Comparison of ENCODE assay signal across 9 mouse cellular contexts in genomic region chr17:28026111-28026872, GRCm38 (mm10). TPM values are rescaled to one million over a fixed set of nuclear protein-coding genes. Genes with fewer than 3 reads are reported as not detected.
A peak's percentile ranks its signal among the peaks of the same experiment; 100 is the strongest.
DNase-seq lines count a peak whose midpoint lies in the region; ATAC-seq lines count a peak whose summit lies in the region.
"Had no signal": no experiment of that assay in that cellular context is flagged by ENCODE, and none has a peak within 500 bp of the region (broad histone marks: within the 10 kb centered on the region; RNA-seq: fewer than 3 reads in every experiment).

No protein-coding gene starts in this region.

- no peak overlapping the region for H3K4me2 ChIP-seq in hindbrain, embryonic 12.5 days (replicated peaks)
- H3K4me2 ChIP-seq in limb, embryonic 15.5 days: no peak overlapping the region

- no peak overlapping the region for H3K9ac ChIP-seq in hindbrain, embryonic 12.5 days
- H3K9ac ChIP-seq in limb, embryonic 15.5 days: no peak overlapping the region

- 70% methylated on average over 14 of the region's 14 CpGs for WGBS in hindbrain, embryonic 12.5 days
- 65% methylated on average over 14 of the region's 14 CpGs for WGBS in limb, embryonic 15.5 days

- intact Hi-C loops in left cerebral cortex, postnatal 36 days (cut with DNase I): no loop called here

- DNase-seq in lung, adult 18-20 months: peak; percentile 80 to 85
- DNase-seq in lung, postnatal 25 days (ENCODE audit: low spot score): no peak
- DNase-seq in ovary, postnatal 14 days (ENCODE audit: low spot score): peak; percentile 58
- DNase-seq in frontal cortex, postnatal 14 days (ENCODE audit: low spot score in 2 of 2): no peak
- DNase-seq in gastrocnemius, postnatal 4 days (ENCODE audit: low spot score in 2 of 2): no peak
- DNase-seq in left cerebral cortex, postnatal 36 days (ENCODE audit: low spot score in 2 of 2): no peak

- ATAC-seq in hindbrain, embryonic 12.5 days (ENCODE audit: low FRiP score): no peak
- 0 out of 2 replicates have a peak, but pooled peaks have one; percentile 11 for ATAC-seq in limb, embryonic 15.5 days (ENCODE audit: insufficient number of reproducible peaks, low FRiP score, low TSS enrichment, low read depth)

- peaks cover 49% of the 10 kb centered on the region for H3K4me1 ChIP-seq in hindbrain, embryonic 12.5 days
- peaks cover 79% of the 10 kb centered on the region for H3K4me1 ChIP-seq in limb, embryonic 15.5 days

- no peak overlapping the region for H3K4me3 ChIP-seq in hindbrain, embryonic 12.5 days
- no peak overlapping the region for H3K4me3 ChIP-seq in limb, embryonic 15.5 days

- 0 out of 2 replicates have a peak, but pooled peaks cover 3% of the 10 kb centered on the region for H3K36me3 ChIP-seq in hindbrain, embryonic 12.5 days
- H3K36me3 ChIP-seq in limb, embryonic 15.5 days: 0 out of 2 replicates have a peak, but pooled peaks cover 3% of the 10 kb centered on the region

- H3K27ac ChIP-seq in hindbrain, embryonic 12.5 days: peak overlapping the region; percentile 70
- peak overlapping the region; percentile 84 for H3K27ac ChIP-seq in limb, embryonic 15.5 days

- H3K27me3 ChIP-seq in hindbrain, embryonic 12.5 days: no peaks in the 10 kb centered on the region
- no peaks in the 10 kb centered on the region for H3K27me3 ChIP-seq in limb, embryonic 15.5 days

- H3K9me3 ChIP-seq in hindbrain, embryonic 12.5 days (replicated peaks): no peaks in the 10 kb centered on the region
- H3K9me3 ChIP-seq in limb, embryonic 15.5 days: no peaks in the 10 kb centered on the region
- H3K9me3 ChIP-seq: G1E had no signal

RNA-seq across cellular contexts. Expression of gene Tcp11, which starts 54.1 kb away (rescaled TPM):
- 1.9 and 2.6 TPM in 2 replicates for polyA plus RNA-seq in hindbrain, embryonic 12.5 days (2016; fragmentation: Nextera tagmentation; extraction: Ambion mirVana)
- 1.5 TPM in 2 replicates for polyA plus RNA-seq in limb, embryonic 15.5 days (2015; fragmentation: Nextera tagmentation; extraction: Ambion mirVana)
- under 1 TPM; 0.70 to 0.93 TPM for total RNA-seq in gastrocnemius, postnatal 4 days (2021)
- total RNA-seq in left cerebral cortex, postnatal 36 days (2021): under 1 TPM; 0.54 to 0.59 TPM
- total RNA-seq: G1E had no signal
- polyA plus RNA-seq: G1E had no signal

Comparison
In these comparisons a context has a peak if more than half of its experiments do, and no peak if none do; other contexts are left out.
1. DNase-seq: peak in lung, adult 18-20 months (2 of 2) and ovary, postnatal 14 days (single experiment); none in lung, postnatal 25 days (single experiment), frontal cortex, postnatal 14 days (0 of 2), gastrocnemius, postnatal 4 days (0 of 2) and left cerebral cortex, postnatal 36 days (0 of 2).